Mouse (Mus musculus): Measurements from ENCODE around the gene Abca8a.

Abca8a gene

DNA sequence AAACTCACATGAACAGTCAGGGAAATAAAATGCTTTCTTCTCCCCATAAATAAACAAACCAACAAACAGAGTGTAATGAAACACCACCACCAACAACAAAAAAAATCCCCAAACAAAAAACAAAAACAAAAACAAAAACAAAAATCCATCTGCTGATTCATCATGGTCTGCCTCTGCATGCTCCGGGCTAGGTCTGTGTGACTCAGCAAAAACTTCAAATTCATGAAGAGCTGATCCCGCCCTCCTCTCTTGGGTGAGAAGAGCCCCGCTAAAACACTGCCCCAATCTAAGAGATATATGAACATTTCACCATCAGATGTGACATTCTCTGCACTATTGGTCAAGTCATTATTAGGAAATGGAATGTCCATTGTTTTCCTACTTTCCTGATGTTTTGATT, 104.5 kb downstream of the Abca8a start:
- CTCF ChIA-PET, result no interaction called here
- POLR2A ChIA-PET, result no interaction called here

DNA sequence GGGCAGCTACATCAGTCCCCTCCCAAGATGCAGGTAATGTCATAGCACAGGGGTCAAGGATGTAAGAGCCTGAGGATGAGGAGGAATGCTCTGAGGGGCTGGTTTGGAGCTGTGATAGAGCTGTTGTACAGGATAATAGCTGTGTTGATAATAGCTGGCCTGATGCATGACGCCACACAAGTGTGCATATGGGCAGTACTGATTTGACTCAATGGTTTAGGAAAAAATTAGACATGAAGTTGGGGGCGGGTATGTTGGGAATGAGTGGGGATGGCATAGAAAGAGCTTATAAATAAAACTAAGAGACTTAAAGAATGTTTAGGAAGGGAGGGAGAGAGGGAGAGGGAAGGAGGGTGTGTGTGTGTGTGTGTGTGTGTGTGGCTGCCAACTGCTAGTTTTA, 105.5 kb downstream of the Abca8a start:
- ChIA-PET POLR2A (interaction anchor here in 2 of 4 experiments (0.7 to 1.1 kb wide), 3 partner anchors 9 to 368 kb away, joined by 3 to 6 read pairs (median 5); no protein-coding TSS in a partner anchor), CTCF (interaction anchor here in 1 of 4 experiments (0.6 kb wide), 1 partner anchor 372 kb away, joined by 3 read pairs; no protein-coding TSS in a partner anchor)

DNA sequence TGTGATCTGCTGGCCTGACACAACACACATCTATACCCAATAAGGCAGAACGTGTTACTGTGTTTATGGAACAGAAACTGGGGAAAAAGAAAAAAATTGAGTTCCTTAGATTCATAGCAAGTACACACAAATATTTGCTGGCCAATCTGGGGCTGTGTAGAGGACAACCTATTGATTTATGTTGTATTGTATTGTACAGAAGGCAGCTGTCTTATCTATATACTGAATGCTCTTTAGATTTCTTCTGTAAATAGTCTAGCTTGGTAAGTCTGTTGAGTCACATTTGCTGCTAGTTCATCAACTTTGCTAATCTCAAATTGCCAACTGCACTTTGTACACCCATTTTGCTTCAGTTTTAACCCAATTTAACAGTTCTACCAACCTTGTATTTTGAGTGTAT, 107.6 kb downstream of the Abca8a start:
- POLR2A ChIA-PET, result interaction anchor here in 1 of 4 experiments (0.7 kb wide), 1 partner anchor 16 kb away, joined by 3 read pairs; no protein-coding TSS in a partner anchor

DNA sequence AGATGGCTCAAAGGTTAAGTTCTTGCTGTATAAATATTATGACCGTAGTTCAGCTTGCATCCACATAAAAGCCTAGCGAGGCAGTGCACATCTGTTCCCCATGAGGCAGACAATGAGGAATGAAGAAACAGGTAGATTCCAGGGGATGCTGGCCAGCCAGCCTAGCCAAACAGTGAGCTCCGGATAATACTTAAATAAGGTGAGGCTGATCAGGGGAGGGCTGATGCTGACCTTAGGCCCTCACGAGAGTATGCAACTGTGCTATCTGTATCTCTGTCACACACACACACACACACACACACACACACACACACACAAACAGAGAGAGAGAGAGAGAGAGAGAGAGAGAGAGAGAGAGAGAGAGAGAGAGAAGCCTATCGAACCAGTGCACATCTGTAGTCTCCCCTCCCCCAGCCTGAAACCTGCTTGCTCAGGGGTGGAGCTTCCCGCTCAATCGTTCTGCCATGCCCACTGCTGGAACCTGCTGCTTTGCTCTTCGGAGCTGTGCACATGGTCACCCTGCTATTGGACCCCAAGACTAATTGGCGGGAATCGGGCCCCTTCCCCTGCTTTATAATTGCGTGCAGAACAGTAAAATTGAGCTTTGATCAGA, 108.2 kb downstream of the Abca8a start:
- ChIA-PET POLR2A (interaction anchor here in 2 of 4 experiments (0.6 to 0.7 kb wide), 2 partner anchors 15 to 16 kb away, joined by 3 to 5 read pairs; no protein-coding TSS in a partner anchor), CTCF (interaction anchor here in 1 of 4 experiments (0.7 kb wide), 1 partner anchor 269 kb away, joined by 10 read pairs; no protein-coding TSS in a partner anchor)

More for the DNA sequence above, 107.6 kb downstream of the Abca8a start:
- CTCF ChIA-PET, result interaction anchor here in 1 of 4 experiments (0.7 kb wide), 1 partner anchor 269 kb away, joined by 10 read pairs; no protein-coding TSS in a partner anchor

DNA sequence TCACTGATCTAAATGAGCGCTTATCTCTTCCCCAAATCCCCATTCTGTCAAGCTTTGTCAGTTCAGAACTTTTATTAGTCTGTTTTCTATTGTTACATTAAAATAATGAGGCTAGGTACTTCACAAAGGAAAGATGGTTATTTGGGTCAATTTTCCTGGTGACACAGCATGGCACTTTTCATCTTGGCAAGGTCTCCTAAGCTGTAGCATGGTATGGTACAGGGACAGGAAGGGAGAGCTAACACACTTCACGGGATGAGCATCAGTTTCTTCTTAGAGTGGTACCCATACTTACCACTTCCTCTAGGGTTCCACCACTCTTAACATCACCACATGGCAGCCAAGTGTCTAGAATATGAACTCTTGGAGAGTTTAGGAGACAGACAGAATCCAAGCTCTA, 113.9 kb downstream of the Abca8a start:
- ChIA-PET POLR2A (no interaction called here), CTCF (interaction anchor here in 1 of 4 experiments (0.6 kb wide), 1 partner anchor 397 kb away, joined by 6 read pairs; no protein-coding TSS in a partner anchor)
